Mouse (Mus musculus) skeletal muscle tissue, postnatal 0 days (tissue): ENCODE measurements around the gene Pfkp. TPM values are rescaled to one million over a fixed set of nuclear protein-coding genes. Genes with fewer than 3 reads are reported as not detected.

Source experiments
- polyA plus RNA-seq: library from polyadenylated mRNA; unstranded; fragments of >200 nt; fragmentation: Nextera tagmentation; extraction: Ambion mirVana; gene quantifications from 2 replicates; pipeline ENCODE4 v1.2.1, GENCODE M21; 2015

The Pfkp gene
- polyA plus RNA-seq = 15.1 and 16.0 TPM in 2 replicates

DNA sequence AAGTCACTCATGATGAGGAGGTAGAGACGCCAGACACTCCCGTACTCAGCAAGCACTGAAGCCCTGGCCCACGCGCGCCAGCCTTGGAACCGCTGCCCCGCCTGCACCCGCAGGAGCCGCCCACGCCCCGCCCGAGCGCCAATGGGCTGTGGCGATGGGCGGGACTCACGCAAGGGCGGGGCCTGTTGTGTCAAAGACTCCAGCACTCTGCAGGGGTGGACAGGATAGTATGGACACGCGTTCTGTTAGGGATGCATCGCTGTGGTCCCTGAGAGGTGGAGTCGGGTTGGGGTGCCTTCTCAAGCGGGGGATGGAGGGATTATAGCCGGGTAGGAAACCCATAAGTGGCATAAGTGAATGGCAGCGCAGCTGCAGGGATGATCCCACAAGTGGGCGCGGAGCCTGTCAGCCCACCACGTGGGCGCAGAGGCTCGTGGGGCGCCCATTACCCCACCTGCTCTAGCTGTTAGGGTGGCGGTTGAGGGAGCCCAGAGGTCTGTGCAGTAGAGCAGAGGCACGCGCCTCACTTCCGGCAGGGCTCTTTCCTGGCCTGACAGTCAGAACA, at the start of gene Pfkp:
Pfkp (minus strand) TSS at position 109 of the 565 bp plus-strand sequence.

Other genes starting within 250 kb of the Pfkp start
- gene Pitrm1, start 100.6 kb downstream of the Pfkp start, polyA plus RNA-seq = 23.4 and 27.7 TPM in 2 replicates